Mouse (Mus musculus) erythroblast, embryonic 14.5 days (primary cell): Measurements from ENCODE around the gene Prkcb. TPM values are rescaled to one million over a fixed set of nuclear protein-coding genes. Genes with fewer than 3 reads are reported as not detected.

Experiments used
- H3K27me3 ChIP-seq: 2 replicates; pipeline ENCODE4 v1.6.1; 2012; ENCODE audit warnings: inconsistent platforms; ENCODE audit not compliant: control insufficient read depth
- H3K36me3 ChIP-seq: 2 replicates; pipeline ENCODE4 v1.6.1; 2012; ENCODE audit warnings: mild to moderate bottlenecking, inconsistent platforms; ENCODE audit not compliant: control insufficient read depth
- H3K4me1 ChIP-seq: 2 replicates; pipeline ENCODE4 v1.6.1; 2012; ENCODE audit warnings: inconsistent platforms; ENCODE audit not compliant: control insufficient read depth
- H3K4me3 ChIP-seq: replicated peaks from 2 replicates; pipeline ENCODE3; 2012; ENCODE audit warnings: moderate library complexity, mild to moderate bottlenecking, inconsistent platforms
- H3K9me3 ChIP-seq: 2 replicates; pipeline ENCODE4 v1.6.1; 2012; ENCODE audit warnings: low read length, inconsistent platforms, mixed read lengths; ENCODE audit not compliant: control insufficient read depth
- GATA1 ChIP-seq: IDR thresholded peaks from 2 replicates; pipeline ENCODE4 v1.6.1; 2012; ENCODE audit warnings: low read length, inconsistent platforms, mixed read lengths
- TAL1 ChIP-seq: IDR thresholded peaks from 3 replicates; pipeline ENCODE4 v1.6.1; 2012; ENCODE audit warnings: low read length, inconsistent platforms, mixed read lengths
- polyA plus RNA-seq: library from polyadenylated mRNA; stranded (reverse); fragments of >175 nt; gene quantifications from 2 replicates; pipeline ENCODE4 v1.2.3, GENCODE M21; 2012

Prkcb gene
- polyA plus RNA-seq, 1 experiment = not detected

- Histone ChIP-seq H3K4me3 (no peak overlapping the region), H3K27me3 (no peaks in the 10 kb centered on the region), H3K9me3 (no peaks in the 10 kb centered on the region), H3K36me3 (no peaks in the 10 kb centered on the region), H3K4me1 (no peaks in the 10 kb centered on the region)
- TF ChIP-seq GATA1 = no peak
- TF ChIP-seq TAL1 = no peak
Measured at GRCm38 (mm10) chr7:122397699-122398098, 109.1 kb downstream of the Prkcb start.

GRCm38 (mm10) chr7:122402041-122402440 is 113.5 kb downstream of the Prkcb start:
- no peaks in the 10 kb centered on the region for H3K4me1 ChIP-seq
- no peaks in the 10 kb centered on the region for H3K27me3 ChIP-seq
- H3K4me3 ChIP-seq = no peak overlapping the region
- no peaks in the 10 kb centered on the region for H3K9me3 ChIP-seq
- H3K36me3 ChIP-seq = no peaks in the 10 kb centered on the region
- no peak for TF ChIP-seq GATA1
- no peak for TF ChIP-seq TAL1

- H3K36me3 ChIP-seq = no peaks in the 10 kb centered on the region
- H3K27me3 ChIP-seq = no peaks in the 10 kb centered on the region
- TF ChIP-seq TAL1 (no peak), GATA1 (no peak)
- H3K4me3 ChIP-seq = no peak overlapping the region
- no peaks in the 10 kb centered on the region for H3K4me1 ChIP-seq
- no peaks in the 10 kb centered on the region for H3K9me3 ChIP-seq
Measured at GRCm38 (mm10) chr7:122403343-122403742, 114.8 kb downstream of the Prkcb start.

GRCm38 (mm10) chr7:122404571-122405393 is 116.2 kb downstream of the Prkcb start:
- no peaks in the 10 kb centered on the region for H3K36me3 ChIP-seq
- H3K4me3 ChIP-seq = no peak overlapping the region
- H3K27me3 ChIP-seq = no peaks in the 10 kb centered on the region
- TF ChIP-seq GATA1 (no peak), TAL1 (no peak)
- H3K9me3 ChIP-seq = no peaks in the 10 kb centered on the region
- H3K4me1 ChIP-seq = no peaks in the 10 kb centered on the region

- no peak overlapping the region for H3K4me3 ChIP-seq
- H3K9me3 ChIP-seq = no peaks in the 10 kb centered on the region
- H3K27me3 ChIP-seq = no peaks in the 10 kb centered on the region
- H3K36me3 ChIP-seq = no peaks in the 10 kb centered on the region
- H3K4me1 ChIP-seq = no peaks in the 10 kb centered on the region
- TF ChIP-seq GATA1 = no peak
- TF ChIP-seq TAL1 = no peak
Measured at GRCm38 (mm10) chr7:122406625-122407024, 118.1 kb downstream of the Prkcb start.

- Histone ChIP-seq H3K4me3 (no peak overlapping the region), H3K4me1 (no peaks in the 10 kb centered on the region), H3K9me3 (no peaks in the 10 kb centered on the region), H3K27me3 (no peaks in the 10 kb centered on the region), H3K36me3 (no peaks in the 10 kb centered on the region)
- TF ChIP-seq TAL1 (no peak), GATA1 (no peak)
Measured at GRCm38 (mm10) chr7:122409945-122410344, 121.4 kb downstream of the Prkcb start.

GRCm38 (mm10) chr7:122410873-122411272 is 122.3 kb downstream of the Prkcb start:
- H3K9me3 ChIP-seq = no peaks in the 10 kb centered on the region
- no peak overlapping the region for H3K4me3 ChIP-seq
- no peaks in the 10 kb centered on the region for H3K36me3 ChIP-seq
- no peaks in the 10 kb centered on the region for H3K27me3 ChIP-seq
- TF ChIP-seq GATA1 (no peak), TAL1 (no peak)
- no peaks in the 10 kb centered on the region for H3K4me1 ChIP-seq

- H3K9me3 ChIP-seq = no peaks in the 10 kb centered on the region
- no peaks in the 10 kb centered on the region for H3K27me3 ChIP-seq
- no peak overlapping the region for H3K4me3 ChIP-seq
- H3K4me1 ChIP-seq = no peaks in the 10 kb centered on the region
- TF ChIP-seq TAL1 (no peak), GATA1 (no peak)
- no peaks in the 10 kb centered on the region for H3K36me3 ChIP-seq
Measured at GRCm38 (mm10) chr7:122413231-122413630, 124.7 kb downstream of the Prkcb start.

GRCm38 (mm10) chr7:122414146-122414545 is 125.6 kb downstream of the Prkcb start:
- Histone ChIP-seq H3K27me3 (no peaks in the 10 kb centered on the region), H3K4me3 (no peak overlapping the region), H3K36me3 (no peaks in the 10 kb centered on the region), H3K9me3 (no peaks in the 10 kb centered on the region), H3K4me1 (no peaks in the 10 kb centered on the region)
- TF ChIP-seq GATA1 = no peak
- TF ChIP-seq TAL1 = no peak

GRCm38 (mm10) chr7:122414608-122415007 is 126.1 kb downstream of the Prkcb start:
- Histone ChIP-seq H3K4me1 (no peaks in the 10 kb centered on the region), H3K36me3 (no peaks in the 10 kb centered on the region), H3K27me3 (no peaks in the 10 kb centered on the region), H3K9me3 (no peaks in the 10 kb centered on the region), H3K4me3 (no peak overlapping the region)
- TF ChIP-seq TAL1 (no peak), GATA1 (no peak)
